Mouse (Mus musculus) CD4-positive helper T cell, adult 2 months (primary cell): ENCODE results near the gene Gm27029.
"Not testable (repeated sequence)": the region's sequence is repeated elsewhere in the genome, so short reads cannot be mapped to it uniquely, and the experiment has no call there.

ENCODE experiments used
- DNase-seq: peaks from one replicate; pipeline ENCODE4 v3.0.0-alpha.2; 2012; ENCODE audit warnings: low read depth, missing footprints, low spot score

The Gm27029 gene

DNA sequence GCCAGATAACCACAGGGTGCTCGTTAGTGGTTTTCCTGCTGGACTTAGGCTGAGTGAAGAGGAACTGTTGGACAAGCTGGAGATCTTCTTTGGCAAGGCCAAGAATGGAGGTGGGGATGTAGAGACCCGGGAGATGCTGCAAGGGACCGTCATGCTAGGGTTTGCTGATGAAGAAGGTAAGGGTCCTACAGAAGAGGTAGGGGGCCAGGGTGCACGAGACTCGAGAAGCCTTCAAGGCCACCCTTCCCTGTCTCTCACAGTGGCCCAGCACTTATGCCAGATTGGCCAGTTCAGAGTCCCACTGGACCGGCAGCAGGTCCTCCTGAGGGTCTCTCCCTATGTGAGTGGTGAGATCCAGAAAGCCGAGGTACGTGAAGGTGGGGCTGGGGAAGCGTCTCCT is 33.0 kb upstream of the Gm27029 start:
- no peak for DNase-seq

DNA sequence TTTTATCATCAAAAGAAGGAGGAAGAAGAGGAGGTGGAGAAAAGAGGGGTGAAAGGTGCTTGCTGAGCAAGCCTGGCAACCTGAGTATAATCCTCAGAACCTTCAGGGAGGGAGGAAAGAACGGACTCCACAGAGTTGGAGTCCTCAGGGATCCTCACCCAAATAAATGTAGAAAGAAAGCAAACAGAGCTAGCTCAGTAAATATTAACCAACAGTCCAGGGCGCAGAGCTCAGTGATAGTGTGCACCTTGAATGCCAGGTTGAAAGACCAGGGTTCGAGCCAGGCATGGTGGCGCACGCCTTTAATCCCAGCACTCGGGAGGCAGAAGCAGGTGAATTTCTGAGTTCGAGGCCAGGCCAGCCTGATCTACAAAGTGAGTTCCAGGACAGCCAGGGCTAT is 31.0 kb upstream of the Gm27029 start:
- DNase-seq: no peak

DNA sequence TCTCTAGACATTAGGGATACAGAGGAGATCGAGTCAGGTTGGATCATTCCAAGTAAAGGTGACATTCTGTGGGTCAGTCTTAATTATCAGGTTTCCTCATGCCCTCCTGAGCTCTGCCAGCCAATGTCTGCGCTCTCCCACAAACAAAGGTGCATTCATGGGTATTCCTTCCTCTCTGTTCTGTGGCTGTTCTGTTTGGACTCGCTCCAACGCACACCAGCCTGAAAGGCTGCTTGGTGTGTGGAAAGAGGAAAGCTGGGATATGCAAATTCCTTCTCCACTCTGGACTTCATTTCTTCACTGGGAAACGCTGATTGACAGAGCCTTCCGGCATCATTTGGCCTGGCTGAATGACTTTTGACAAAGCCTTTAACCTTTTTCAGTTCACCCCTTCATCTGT is 30.1 kb upstream of the Gm27029 start:
- no peak for DNase-seq

DNA sequence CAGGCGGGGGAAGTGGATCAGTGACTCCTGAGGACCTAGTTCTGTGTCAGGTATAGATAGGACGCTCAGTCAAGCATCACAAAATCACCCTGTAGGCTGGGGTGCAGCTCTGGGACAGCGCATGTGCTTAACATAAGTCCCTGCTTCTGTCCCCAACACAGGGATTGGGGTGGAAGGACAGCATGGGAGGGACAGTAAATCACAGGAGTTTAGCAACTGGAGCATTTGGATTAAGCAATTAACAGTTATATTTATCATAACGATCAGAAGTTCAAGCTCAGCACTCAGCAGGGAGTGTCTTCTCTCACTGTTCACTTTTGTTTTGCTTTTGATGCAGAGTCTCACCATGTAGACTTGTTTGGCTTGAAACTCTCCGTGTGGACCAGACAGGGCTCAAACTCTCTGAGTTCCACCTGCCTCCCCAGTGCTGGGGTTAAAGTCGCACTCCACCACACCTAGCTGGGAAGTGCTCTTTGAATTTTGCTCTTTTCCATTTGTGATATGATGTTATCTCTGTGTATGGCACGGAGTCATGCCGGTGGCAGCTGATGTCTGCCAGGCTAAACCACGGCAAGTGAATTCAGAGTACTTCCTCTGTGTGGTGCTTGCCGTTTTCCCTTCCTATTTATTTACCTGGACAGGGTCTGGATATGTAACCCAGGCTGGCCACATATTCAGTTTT is 27.6 kb upstream of the Gm27029 start:
- no peak for DNase-seq

DNA sequence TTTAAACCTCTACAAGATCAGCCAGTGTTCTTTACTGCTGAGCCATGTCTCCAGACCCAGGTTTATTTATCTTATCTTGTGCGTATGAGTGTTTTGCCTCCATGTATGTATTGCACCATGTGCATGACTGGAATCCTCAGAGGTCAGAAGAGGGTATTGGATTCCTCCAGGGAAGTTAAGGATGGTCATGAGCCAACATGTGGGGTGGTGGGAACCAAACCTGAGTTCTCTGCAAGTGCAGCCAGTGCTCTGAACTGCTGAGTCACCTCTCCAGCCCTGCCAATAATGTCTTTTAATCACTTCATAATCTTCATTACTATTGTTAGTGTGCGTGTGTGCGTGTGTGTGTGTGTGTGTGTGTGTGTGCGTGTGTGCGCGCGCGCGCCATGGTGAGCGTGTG is 26.9 kb upstream of the Gm27029 start:
- DNase-seq: no peak

DNA sequence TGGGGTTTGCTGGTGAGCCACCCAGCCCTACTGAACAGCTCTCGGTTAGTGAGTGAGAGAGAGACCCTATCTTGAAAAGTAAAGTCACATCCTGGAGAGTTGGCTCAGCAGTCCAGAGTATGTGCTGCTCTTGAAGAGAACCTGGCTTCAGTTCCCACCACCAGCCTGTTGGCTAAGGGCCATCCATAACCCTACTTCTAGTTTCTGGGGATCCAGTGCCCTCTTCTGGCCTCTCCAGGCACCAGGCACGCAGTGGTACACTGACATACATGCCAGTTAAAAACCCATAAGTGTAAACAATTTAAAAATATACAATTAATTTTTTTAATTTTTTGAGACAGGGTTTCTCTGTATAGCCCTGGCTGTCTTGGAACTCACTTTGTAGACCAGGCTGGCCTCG is 25.8 kb upstream of the Gm27029 start:
- DNase-seq: peak; percentile 49

DNA sequence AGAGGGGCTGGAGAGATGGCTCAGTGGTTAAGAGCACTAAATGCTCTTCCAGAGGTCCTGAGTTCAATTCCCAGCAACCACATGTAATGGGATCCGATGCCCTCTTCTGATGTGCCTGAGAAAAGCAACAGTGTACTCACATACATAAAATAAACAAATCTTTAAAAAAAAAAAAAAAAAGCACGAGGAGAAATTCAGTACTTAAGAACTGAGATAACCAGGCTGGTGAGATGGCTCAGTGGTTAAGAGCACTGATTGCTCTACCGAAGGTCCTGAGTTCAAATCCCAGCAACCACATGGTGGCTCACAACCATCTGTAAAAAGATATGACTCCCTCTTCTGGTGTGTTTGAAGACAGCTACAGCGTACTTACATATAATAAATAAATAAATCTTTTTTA is 25.0 kb upstream of the Gm27029 start:
- DNase-seq: not testable (repeated sequence)

DNA sequence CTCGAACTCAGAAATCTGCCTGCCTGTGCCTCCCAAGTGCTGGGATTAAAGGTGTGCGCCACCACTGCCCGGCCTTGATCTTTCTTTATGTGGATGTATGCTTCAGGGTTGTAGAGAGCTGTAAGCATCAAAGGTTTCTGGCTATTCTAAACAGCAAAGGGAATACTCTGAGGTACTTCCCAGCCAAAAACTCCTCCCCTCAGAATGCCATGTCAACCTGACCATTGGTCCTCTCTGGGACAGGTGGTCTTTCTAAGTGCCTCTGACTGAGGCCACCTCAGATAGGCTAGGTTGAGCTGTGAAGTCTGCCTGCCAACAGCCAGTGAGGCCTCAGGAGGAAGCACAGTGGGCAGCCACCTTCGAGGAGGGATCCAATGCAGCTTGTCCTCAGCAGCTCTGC is 24.3 kb upstream of the Gm27029 start:
- DNase-seq: no peak

DNA sequence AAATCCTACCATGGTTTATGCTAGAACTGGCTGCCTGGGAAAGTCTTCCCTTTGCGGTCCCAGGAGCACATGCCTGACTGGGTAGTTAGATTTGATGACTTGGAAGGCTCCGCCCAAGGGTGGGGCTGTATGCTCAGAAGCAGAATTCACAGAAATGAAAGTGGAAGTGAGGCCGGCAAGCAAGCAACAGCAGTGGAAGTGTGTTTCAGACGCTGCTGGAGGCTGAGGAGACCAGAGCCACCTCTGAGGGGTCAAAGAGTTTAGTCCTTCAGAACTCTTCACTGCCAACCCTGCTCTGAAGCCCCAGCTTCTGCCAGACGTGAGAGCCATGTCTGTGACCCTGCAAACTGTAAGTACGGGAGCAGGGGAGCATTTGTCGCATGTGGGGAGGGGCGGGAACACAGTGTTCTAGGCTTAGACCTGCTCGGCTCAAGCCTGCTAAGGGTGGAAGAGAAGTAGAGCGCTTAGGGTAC is 23.7 kb upstream of the Gm27029 start, which contains the start of gene Ifi35:
Ifi35 (plus strand) TSS at position 134 of the 473 bp plus-strand sequence.
- peak; percentile 91 for DNase-seq

DNA sequence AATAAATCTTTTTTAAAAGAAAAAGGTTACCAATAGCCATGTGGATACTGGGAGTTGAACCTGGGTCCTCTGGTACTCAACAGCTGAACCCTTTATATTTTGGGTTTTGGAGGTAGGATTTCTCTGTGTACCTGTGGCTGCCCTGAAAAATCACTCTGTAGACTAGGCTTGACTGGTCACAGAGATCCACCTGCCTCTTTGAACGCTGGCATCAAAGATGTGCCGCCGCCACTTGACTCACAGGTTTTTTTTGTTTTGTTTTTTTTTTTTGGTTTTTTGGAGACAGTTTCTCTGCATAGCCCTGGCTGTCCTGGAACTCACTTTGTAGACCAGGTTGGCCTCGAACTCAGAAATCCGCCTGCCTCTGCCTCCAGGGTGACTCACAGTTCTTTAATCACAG is 23.2 kb upstream of the Gm27029 start:
- no peak for DNase-seq

DNA sequence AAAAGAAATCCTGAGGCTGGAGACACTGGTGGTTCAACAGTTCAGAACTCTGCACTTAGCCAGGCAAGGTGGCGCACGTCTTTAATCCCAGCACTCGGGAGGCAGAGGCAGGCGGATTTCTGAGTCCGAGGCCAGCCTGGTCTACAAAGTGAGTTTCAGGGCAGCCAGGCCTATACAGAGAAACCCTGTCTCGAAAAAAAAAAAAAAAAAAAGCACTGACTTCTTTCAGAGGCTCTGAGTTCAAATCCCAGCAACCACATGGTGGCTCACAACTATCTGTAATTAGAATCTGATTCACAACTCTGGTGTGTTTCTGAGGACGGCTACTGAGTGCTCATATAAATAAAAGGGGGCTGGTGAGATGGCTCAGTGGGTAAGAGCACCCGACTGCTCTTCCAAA is 22.3 kb upstream of the Gm27029 start:
- DNase-seq: not testable (repeated sequence)

DNA sequence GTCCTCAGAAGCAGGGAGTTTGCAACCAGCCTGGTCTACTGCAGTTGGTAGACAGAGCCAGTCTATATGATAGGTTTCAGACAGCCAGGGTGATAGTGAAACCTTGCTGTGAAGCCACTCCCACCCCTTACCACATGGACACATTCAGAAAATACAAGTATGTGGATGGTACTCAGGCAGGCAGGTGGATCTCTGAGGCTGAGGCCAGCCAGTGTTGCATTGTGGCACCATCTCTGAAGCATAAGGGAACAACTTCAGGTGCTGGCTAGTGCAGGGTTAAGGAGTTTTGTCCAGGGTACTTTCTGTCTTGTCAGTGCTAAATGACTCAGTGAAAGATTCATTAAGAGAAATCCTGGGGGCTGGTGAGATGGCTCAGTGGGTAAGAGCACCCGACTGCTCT is 21.7 kb upstream of the Gm27029 start:
- no peak for DNase-seq

DNA sequence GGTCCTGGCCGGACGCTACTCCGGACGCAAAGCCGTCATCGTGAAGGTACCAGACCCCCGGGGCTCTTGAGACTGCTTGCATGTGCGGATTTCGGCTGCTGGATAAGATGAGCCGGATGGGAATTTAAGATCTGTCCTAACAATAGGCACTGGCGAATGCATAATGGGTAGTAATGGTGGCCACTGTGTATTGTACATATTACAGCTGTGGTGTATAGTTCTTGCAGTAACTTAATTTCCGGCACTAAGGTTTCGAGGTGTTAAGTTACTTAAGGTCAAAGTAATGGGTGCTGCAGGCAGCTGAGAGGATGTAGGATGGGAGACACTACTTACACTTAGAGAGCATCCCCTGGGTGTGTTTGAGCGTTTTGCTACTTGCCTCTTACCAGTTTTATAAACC is 18.2 kb upstream of the Gm27029 start:
- DNase-seq: peak; percentile 56

DNA sequence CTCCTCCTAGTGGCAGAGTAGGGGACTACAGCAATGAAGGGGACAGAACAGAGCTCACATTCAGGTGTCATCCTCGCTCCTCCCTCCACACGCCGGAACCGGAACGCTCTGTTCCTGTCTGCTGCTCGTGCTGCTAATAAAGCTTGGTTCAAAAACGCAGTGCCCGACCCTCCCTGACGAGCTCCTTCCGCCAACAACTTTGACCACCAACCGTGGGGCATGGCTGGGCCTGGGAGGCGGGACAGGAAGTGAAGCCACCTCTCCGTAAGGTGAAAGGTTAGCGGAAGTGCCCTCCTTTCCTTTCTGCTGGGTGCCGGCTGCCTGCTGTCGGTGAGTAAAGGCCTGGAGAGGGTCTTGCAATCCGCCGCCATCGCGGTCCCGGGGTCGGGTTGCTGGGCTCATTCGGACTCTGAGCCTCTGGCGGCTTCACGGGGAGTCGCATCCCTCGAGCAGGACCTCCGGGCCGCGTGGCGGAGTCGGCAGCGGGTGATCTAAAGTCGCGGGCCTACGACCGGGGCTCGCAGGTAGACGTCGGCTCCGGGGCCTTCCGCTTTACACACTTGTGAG is 17.6 kb upstream of the Gm27029 start, which contains the start of gene Rpl27:
Rpl27 (plus strand) TSS at position 172 of the 567 bp plus-strand sequence.
- peak; percentile 100 for DNase-seq

DNA sequence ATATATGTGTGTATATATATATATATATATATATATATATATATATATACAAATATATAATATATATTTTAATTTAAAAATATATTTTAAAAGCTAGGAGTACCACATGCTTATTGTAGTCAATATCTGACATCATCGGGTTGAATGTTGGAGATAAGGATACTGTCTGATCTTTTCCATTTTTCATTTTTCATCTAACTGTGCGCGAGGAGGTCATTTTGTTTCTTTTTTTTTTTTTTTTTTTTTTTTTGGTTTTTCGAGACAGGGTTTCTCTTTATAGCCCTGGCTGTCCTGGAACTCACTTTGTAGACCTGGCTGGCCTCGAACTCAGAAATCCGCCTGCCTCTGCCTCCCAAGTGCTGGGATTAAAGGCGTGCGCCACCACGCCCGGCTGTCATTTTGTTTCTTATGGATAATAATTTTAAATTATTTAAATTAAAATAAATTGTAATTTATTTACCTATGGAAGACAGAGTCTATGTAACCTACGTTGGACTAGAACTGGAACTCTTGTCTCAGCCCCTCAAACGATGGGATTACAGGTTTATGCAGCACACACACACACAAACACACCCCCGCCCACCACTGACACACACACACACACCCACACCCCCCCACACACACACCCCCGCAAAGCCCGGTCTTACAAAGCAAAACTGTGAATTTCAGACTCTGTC is 17.0 kb upstream of the Gm27029 start:
- DNase-seq: not testable (repeated sequence)

DNA sequence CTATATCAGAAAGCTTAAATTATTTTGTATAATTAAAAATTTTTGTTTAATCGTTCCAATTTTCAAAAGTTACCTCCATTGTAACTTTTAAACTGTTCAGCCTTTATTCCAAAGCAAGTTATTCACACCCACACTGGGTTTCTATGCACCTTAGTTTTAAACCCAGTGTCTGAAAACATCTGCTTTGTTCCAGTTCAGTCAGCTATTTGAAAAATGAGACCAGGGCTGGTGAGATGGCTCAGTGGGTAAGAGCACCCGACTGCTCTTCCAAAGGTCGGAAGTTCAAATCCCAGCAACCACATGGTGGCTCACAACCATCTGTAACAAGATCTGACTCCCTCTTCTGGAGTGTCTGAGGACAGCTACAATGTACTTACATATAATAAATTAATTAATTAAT is 13.4 kb upstream of the Gm27029 start:
- not testable (repeated sequence) for DNase-seq

DNA sequence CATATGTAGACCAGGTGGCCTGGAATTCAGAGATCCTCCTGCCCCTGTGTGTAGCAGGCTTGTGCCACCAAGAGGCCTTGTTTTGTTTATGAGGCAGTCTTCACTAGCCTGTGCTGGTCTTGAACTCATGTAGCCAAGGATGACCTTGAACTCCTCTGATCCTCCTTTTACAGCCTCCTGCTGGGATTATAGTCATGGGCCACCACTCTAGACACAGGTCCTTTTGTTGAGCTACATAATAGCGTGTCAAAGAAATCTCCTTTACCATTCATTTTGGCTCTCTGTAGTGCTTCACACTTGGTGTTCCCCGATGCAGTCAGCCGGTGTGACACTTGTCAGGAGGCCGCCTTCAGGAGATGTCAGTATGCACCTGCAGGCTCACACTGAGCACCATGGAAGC is 12.3 kb upstream of the Gm27029 start:
- no peak for DNase-seq

DNA sequence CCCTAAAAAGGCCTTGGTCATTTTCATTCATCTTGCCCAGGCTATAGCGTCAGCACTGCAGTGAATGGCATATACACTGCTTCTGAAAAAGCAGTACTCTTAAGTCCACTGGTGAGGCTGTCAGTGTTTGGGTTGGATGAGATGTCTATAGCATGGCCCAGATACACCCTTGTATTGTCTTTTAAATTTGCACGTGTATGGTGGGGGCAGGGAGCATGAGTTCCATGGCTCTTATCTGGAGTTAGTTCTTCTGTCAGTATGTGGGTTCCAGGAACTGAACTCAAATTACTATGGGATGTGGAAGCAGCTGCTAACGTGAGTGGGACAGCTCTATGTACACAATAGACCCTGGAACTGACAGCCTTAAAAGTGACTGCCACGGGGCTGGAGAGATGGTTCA is 11.2 kb upstream of the Gm27029 start:
- no peak for DNase-seq

DNA sequence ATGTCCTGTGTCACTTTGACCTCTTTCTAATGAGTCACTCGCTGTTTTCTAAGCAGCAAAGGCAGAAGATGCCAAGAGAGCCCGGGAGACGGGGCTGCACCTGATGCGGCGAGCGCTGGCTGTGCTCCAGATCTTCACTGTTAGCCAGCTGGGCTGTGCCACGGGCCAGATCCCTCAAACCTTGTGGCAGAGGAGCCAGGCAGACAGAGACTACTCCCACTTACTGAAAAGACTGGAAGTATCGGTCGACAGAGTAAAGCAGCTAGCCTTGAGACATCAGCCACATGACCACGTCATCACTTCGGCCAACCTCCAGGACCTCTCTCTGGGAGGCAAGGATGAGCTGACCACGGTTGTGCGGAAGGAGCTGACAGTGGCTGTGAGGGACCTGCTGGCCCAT is 8.8 kb upstream of the Gm27029 start:
- no peak for DNase-seq

DNA sequence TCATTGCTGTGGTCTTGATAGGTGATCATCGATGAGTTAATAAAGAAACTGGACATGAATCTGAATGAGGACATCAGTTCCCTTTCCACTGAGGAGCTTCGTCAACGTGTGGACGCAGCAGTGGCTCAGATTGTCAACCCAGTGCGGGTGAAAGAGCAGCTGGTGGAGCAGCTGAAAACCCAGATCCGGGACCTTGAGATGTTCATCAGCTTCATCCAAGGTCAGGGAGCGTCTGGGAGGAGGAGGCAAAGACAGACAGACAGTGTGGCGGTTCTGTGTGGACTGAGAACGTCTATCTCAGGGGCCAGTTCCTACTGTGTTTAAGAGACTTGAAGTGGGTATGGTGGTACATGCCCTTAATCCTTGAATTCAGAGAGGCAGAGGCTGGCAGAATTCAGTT is 6.7 kb upstream of the Gm27029 start:
- DNase-seq: no peak

DNA sequence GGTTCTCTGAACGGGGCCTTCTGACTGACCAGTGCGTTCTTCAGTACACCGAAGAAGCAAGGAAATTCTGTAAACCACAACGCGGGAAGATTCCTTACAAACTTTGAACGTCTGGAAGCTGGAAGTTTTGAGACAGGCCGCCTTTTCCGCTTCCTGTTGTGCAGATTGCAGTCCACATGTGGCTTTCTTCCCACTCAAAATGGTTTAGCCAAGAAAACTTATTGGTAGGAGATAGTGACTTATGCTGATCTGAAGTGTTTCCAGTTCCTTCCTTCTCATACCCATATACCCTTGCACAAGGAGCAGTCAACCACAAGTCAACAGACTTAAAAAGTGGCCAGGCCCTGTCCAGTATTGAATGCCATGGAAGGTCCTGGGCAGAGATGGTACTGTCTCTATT is 1.6 kb upstream of the Gm27029 start:
- no peak for DNase-seq

DNA sequence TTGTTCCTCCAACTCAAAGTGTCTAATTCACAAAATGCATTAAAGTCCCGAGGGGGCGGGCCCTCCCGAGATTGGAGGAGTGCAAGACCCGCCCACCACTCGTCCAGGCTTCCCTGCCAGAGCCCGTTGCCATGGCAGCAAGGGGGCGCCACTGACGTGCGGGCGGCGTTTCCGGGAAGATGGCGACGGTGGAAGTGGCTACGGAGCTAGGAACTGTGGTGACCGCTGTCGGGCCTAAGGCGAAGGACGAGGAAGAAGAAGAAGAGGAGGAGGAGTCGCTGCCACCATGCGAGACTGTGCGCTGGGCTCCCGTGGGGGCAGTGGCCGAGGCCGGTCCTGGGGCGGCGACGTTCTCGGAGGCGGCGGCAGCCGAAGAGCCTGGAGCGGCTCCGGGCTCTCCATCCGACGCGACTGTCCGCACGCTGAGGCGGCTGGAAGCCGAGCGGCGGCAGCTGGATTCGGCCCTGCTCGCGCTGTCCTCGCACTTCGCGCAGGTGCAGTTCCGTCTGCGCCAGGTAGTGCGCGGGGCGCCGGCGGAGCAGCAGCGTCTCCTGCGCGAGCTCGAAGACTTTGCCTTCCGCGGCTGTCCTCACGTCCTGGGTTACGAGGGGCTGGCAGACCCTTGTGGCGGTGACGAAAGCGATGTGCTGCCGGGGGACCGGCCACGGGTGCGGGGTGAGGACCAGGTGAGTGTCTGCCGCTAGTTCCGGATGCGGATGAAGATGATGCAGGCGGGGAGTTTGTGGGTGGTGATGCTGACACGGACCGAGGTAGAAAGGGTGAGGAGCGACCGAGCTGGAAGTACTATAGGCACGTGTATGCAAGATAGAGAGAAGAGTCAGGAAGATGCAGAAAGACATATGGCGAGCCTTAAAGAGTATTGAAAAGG is 573 bp upstream of the Gm27029 start, which contains the start of the genes Rundc1 and Ptges3l:
Rundc1 (plus strand) TSS at position 161 of the 889 bp plus-strand sequence.
Ptges3l (minus strand) TSS at position 409 of the 889 bp plus-strand sequence.
- DNase-seq: peak; percentile 97
